Mouse (Mus musculus) G1E (cell line): ENCODE measurements around the gene Itga5. TPM values are rescaled to one million over a fixed set of nuclear protein-coding genes. Genes with fewer than 3 reads are reported as not detected.
A peak's percentile ranks its signal among the peaks of the same experiment; 100 is the strongest.

Experiments
- ATAC-seq: 2 replicates; pipeline ENCODE4 v1.8.0; 2016; ENCODE audit warnings: mild to moderate bottlenecking; ENCODE audit not compliant: insufficient number of reproducible peaks, poor library complexity, low FRiP score, severe bottlenecking; ENCODE audit errors: extremely low read depth
- DNase-seq: peaks from one replicate; pipeline ENCODE4 v3.0.0; 2012; ENCODE audit warnings: low spot score
- H3K27me3 ChIP-seq: 2 replicates; pipeline ENCODE4 v1.6.1; 2012; ENCODE audit warnings: mild to moderate bottlenecking, low read length, inconsistent platforms; ENCODE audit not compliant: insufficient read depth
- H3K36me3 ChIP-seq: replicated peaks from 2 replicates; pipeline ENCODE3; 2012; ENCODE audit warnings: mild to moderate bottlenecking, inconsistent platforms
- H3K4me1 ChIP-seq: 2 replicates; pipeline ENCODE4 v1.6.1; 2012; ENCODE audit warnings: low read depth, low read length, inconsistent platforms, mixed read lengths; ENCODE audit not compliant: insufficient read depth
- H3K4me3 ChIP-seq: 2 replicates; pipeline ENCODE4 v1.5.1; 2012; ENCODE audit warnings: low read depth, mild to moderate bottlenecking, inconsistent platforms, low read length, moderate library complexity, mixed read lengths
- H3K9me3 ChIP-seq: replicated peaks from 2 replicates; pipeline ENCODE4 v1.6.1; 2012; ENCODE audit warnings: inconsistent platforms
- CTCF ChIP-seq: IDR thresholded peaks from 2 replicates; pipeline ENCODE4 v1.5.1; 2012; ENCODE audit warnings: low read depth, low read length, inconsistent platforms, mixed read lengths
- GATA1 ChIP-seq: IDR thresholded peaks from 2 replicates; pipeline ENCODE4 v1.6.1; 2012; ENCODE audit warnings: borderline replicate concordance, low read length, inconsistent platforms, mixed read lengths
- GATA2 ChIP-seq: IDR thresholded peaks from 2 replicates; pipeline ENCODE4 v1.6.1; 2012; ENCODE audit warnings: low read depth, low read length, inconsistent platforms, borderline replicate concordance
- POLR2AphosphoS5 ChIP-seq: IDR thresholded peaks from 2 replicates; pipeline ENCODE4 v1.6.1; 2012; ENCODE audit warnings: low read depth, low read length, inconsistent platforms; ENCODE audit not compliant: insufficient replicate concordance
- TAL1 ChIP-seq: conservative IDR thresholded peaks from 2 replicates; pipeline ENCODE4 v1.6.1; 2012; ENCODE audit warnings: low read depth, low read length, inconsistent platforms, mixed read lengths
- polyA plus RNA-seq: library from polyadenylated mRNA; stranded (reverse); fragments of >175 nt; gene quantifications from 2 replicates; pipeline ENCODE4 v1.2.3, GENCODE M21; 2012
- total RNA-seq, 2 experiments: library from RNA; stranded (forward) in 1 of 2; stranded (reverse) in 1 of 2; fragments of 200-1000 nt in 1 of 2; fragments of >200 nt in 1 of 2; fragmentation: Nextera tagmentation in 1 of 2; gene quantifications; 2 replicates each; pipeline ENCODE4 v1.2.3; 2014 to 2017

The Itga5 gene
- total and polyA plus RNA-seq, 3 experiments, result 0.11 to 0.62 TPM; not detected in 1

GRCm38 (mm10) chr15:103343008-103343407 lies 23.6 kb downstream of the Itga5 start:
- Histone ChIP-seq H3K27me3 (peaks cover 20% of the 10 kb centered on the region; the same call in 1 of the 2 replicates), H3K9me3 (no peaks in the 10 kb centered on the region), H3K4me1 (peaks cover 62% of the 10 kb centered on the region), H3K4me3 (no peak overlapping the region), H3K36me3 (peaks cover 69% of the 10 kb centered on the region)
- TF ChIP-seq POLR2AphosphoS5 (no peak), CTCF (no peak), TAL1 (no peak), GATA1 (no peak), GATA2 (no peak)
- ATAC-seq (no peak), DNase-seq (no peak)

- Histone ChIP-seq H3K4me3 (no peak overlapping the region), H3K4me1 (peaks cover 65% of the 10 kb centered on the region)
These were observed 24.1 kb downstream of the Itga5 start for GRCm38 (mm10) chr15:103342415-103342814.

DNA sequence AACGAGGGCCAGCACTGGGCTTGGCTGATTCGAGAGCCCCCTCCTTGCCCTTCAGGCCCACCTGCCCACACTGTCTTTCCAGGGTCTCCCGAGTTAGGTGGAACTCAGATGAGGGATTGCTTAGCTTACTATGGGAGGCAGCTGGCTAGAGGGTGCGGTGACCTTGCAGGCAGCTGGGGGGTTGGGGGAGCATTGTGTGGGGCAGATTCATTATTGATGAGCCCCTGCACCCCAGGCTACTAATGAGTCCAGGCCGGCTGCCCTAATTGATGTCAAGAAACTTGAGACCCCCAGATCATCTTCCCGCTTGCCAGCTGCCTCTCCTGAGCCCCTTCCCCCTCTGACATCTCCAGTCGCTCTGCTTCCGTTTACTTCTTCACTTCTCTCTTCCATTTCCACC lies 25.0 kb downstream of the Itga5 start:
- peaks cover 69% of the 10 kb centered on the region for H3K36me3 ChIP-seq
- ATAC-seq, result no peak
- no peak overlapping the region for H3K4me3 ChIP-seq
- no peak for TF ChIP-seq GATA1
- H3K4me1 ChIP-seq, result peaks cover 70% of the 10 kb centered on the region
- no peak for DNase-seq
- no peaks in the 10 kb centered on the region for H3K9me3 ChIP-seq
- H3K27me3 ChIP-seq, result peaks cover 16% of the 10 kb centered on the region; the same call in 1 of the 2 replicates

More at GRCm38 (mm10) chr15:103342415-103342814, 24.1 kb downstream of the Itga5 start:
- Histone ChIP-seq H3K9me3 (no peaks in the 10 kb centered on the region), H3K27me3 (peaks cover 16% of the 10 kb centered on the region; the same call in 1 of the 2 replicates), H3K36me3 (peaks cover 69% of the 10 kb centered on the region)
- DNase-seq (no peak), ATAC-seq (no peak)
- TF ChIP-seq GATA2, result no peak
- TF ChIP-seq CTCF, result peak; percentile 70
- no peak for TF ChIP-seq TAL1
- no peak for TF ChIP-seq GATA1
- TF ChIP-seq POLR2AphosphoS5, result no peak

GRCm38 (mm10) chr15:103340786-103341185 lies 25.8 kb downstream of the Itga5 start:
- H3K4me1 ChIP-seq, result peaks cover 74% of the 10 kb centered on the region
- DNase-seq (no peak), ATAC-seq (no peak)
- TF ChIP-seq CTCF, result peak; percentile 9; the same call in 1 of the 2 replicates
- TF ChIP-seq POLR2AphosphoS5, result no peak
- peaks cover 14% of the 10 kb centered on the region; the same call in 1 of the 2 replicates for H3K27me3 ChIP-seq
- H3K9me3 ChIP-seq, result no peaks in the 10 kb centered on the region
- H3K36me3 ChIP-seq, result peaks cover 69% of the 10 kb centered on the region
- peak overlapping the region; percentile 82; the same call in 1 of the 2 replicates for H3K4me3 ChIP-seq

GRCm38 (mm10) chr15:103339961-103340337 lies 26.6 kb downstream of the Itga5 start, which contains the start of gene Zfp385a:
Zfp385a (minus strand) TSS chr15:103340093.
- no peak for TF ChIP-seq TAL1
- no peak for TF ChIP-seq POLR2AphosphoS5
- TF ChIP-seq GATA2, result no peak
- TF ChIP-seq CTCF, result no peak
- TF ChIP-seq GATA1, result no peak
- peak; percentile 92 for DNase-seq
- peak within 1 kb of the TSS; percentile 82 for H3K4me3 ChIP-seq
- no peaks in the 10 kb centered on the region for H3K9me3 ChIP-seq
- peak; percentile 16 for ATAC-seq
- H3K36me3 ChIP-seq, result peaks cover 69% of the 10 kb centered on the region
- H3K27me3 ChIP-seq, result peaks cover 8% of the 10 kb centered on the region; the same call in 1 of the 2 replicates
- peaks cover 76% of the 10 kb centered on the region for H3K4me1 ChIP-seq

DNA sequence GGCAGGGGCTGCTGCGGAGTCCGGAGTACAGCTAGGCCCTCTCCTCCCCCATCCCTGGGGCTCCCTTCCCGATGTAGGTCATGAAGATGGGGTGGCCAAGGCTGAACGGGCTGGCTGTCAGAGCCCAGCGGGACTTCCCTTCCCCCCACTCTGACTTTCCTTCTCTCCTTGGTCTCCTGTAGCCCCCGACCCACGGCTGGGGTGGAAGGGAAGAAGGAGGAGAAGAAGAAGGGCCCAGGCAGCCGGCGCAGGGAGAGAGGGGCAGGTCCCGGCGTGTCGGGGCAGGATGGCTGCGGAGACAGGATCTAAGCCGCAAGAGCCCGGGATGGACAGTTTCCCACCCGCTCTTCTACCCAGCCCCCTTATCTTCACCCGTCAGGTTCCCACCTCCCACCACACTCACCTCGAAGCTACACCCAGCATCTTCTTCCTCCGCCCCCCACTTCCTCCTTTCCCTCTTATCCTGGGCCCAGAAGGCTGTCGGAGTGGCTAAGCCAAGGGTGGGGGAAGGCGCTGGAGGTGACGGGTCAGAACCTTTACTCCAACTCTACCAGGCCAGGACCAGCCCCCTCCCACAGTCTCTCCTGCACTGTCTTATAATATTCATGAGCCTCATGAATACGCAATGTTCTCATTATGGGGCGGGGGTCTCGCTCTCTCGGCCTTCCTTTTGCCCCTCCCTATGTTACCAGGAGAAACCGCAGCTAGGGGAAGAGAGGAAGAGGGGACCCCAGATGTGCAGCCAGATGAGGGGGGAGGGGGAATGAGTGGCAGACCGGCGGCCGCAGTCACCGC lies 27.2 kb downstream of the Itga5 start:
- TF ChIP-seq CTCF (no peak), TAL1 (peak; percentile 94)
- H3K9me3 ChIP-seq, result no peaks in the 10 kb centered on the region
- DNase-seq (peak; percentile 88), ATAC-seq (peak; percentile 83)
- H3K36me3 ChIP-seq, result peaks cover 67% of the 10 kb centered on the region
- peaks cover 80% of the 10 kb centered on the region for H3K4me1 ChIP-seq
- peaks cover 2% of the 10 kb centered on the region; the same call in 1 of the 2 replicates for H3K27me3 ChIP-seq
- peak overlapping the region; percentile 82 for H3K4me3 ChIP-seq

DNA sequence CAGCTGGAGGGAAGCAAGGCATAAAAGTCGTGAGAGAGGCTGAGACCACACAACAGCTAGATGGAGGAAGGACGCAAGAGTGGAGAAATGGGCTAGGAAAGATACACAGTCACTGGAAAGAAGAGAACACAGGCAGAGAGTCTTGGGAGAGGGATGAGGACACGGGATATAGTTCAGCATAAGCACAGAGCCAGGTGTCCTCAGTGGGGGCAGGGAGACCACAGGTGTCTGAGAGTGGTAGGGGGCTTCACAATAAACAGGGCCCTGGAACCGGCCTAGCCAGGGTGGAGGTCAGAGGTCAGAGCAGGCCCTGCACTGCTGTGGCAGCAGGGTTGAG lies 27.8 kb downstream of the Itga5 start:
- TF ChIP-seq GATA2, result no peak
- no peak for TF ChIP-seq GATA1
- no peak for TF ChIP-seq TAL1
- TF ChIP-seq POLR2AphosphoS5, result no peak
- TF ChIP-seq CTCF, result no peak
- peaks cover 67% of the 10 kb centered on the region for H3K36me3 ChIP-seq
- no peak for DNase-seq

More for the DNA sequence above, 27.8 kb downstream of the Itga5 start:
- H3K4me1 ChIP-seq, result peaks cover 85% of the 10 kb centered on the region
- no peaks in the 10 kb centered on the region for H3K9me3 ChIP-seq
- ATAC-seq, result no peak
- peak overlapping the region; percentile 82 for H3K4me3 ChIP-seq
- no peaks in the 10 kb centered on the region; the same call in 1 of the 2 replicates for H3K27me3 ChIP-seq
